Mouse (Mus musculus) common myeloid progenitor, adult 5-6 weeks (primary cell): Measurements from ENCODE around the gene Fam102a. TPM values are rescaled to one million over a fixed set of nuclear protein-coding genes. Genes with fewer than 3 reads are reported as not detected.

Experiments used
- ATAC-seq: replicated peaks from 2 replicates; pipeline ENCODE4 v1.8.0; 2016; ENCODE audit warnings: low read depth, mild to moderate bottlenecking, moderate TSS enrichment, inconsistent platforms; ENCODE audit not compliant: poor library complexity, severe bottlenecking
- total RNA-seq: library from RNA; stranded (forward); fragments of 200-1000, 187-1606 nt; gene quantifications from 2 replicates; pipeline ENCODE4 v1.2.3, GENCODE M21; 2017

Gene Fam102a
- total RNA-seq, 1 experiment from 2014 or later = 3.6 TPM

DNA sequence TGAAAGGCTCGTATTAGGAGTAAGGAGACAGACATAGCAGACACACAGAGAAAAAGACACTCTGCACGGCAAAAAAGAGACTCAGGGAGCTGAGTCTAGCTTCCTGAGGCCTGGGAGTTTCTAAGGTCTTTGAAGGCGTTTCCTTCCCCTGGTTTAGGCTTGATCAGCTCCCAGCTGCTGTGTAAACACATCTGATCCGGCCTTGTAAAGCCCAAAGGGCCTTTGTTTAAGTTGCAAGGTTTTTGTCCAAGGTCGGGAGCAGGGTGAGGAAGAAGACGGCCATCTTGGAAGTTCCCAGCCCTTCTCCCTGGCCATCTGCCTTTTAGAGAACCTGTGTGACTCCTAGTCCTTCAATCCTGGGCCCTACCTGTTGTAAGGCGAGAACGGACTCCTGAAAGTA is 25.2 kb upstream of the Fam102a start:
- ATAC-seq = no peak

DNA sequence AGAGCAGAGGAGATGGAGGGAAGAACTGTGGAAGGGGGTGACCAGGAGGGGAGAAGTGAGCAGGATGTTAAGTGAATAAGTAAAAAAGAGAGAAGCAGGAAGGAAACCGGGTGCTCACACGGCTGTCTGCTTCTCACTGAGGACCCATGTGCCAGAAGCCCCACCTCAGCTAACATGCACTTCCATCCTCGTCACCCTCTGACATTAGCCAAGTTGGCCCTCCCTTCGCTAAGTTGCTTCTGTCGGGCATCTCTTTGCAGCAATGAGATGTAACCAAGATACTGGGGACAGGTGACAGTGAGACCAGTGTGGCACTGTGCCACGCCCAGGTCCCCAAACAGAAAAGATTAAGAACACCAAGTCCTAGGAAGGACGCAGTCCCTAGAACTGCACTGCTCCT is 22.5 kb upstream of the Fam102a start:
- ATAC-seq = no peak

DNA sequence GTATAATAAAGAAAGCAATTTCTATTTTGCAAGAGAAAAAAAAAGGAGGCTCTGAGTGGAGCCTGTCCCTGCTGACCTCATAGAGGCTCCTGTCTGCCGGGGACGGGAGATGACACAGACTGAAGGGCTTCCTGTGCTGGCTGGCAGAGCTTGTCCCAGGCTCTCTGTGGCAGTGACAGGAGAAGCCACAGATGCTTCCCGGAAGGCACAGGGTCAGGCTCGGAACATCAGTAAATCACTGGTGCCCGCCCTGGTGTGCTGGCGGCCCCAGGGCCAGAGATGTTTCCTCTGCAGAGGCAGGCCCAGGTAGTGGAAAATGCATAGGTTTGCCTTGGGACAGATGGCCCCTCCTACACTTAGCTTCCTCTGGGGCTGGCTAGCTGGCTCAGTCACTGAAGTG is 20.8 kb upstream of the Fam102a start:
- ATAC-seq = peak; percentile 88

DNA sequence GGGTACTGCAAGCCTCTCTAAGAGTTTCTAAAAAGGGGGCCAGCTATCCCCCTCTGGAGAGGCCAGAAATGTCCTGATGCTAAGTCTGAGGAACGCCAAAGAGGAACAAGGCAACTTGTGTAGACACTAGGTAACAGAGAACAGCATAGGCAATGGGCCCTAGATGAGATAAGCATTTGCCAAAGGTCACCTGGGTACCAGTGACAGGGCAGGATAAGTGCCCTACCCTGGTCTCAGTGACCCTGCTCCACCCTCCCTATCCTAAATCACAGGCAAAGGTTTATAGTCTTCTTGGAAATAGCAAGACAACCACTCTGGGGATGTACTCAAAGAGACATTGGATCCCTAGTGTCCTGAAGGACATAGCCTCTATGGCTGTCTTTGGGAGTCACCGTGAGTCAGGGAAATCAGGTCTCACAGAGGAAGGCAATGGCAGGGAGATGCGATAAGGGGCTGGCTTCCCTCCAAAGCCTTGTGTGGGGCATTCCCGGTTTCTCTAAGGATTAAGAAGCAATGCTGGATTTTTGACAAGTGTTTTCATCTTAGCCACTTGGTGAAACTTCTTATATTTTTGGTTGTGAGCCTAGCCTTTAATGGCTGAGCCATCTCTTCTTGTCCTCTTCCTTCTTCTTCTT is 17.8 kb upstream of the Fam102a start:
- ATAC-seq = no peak

DNA sequence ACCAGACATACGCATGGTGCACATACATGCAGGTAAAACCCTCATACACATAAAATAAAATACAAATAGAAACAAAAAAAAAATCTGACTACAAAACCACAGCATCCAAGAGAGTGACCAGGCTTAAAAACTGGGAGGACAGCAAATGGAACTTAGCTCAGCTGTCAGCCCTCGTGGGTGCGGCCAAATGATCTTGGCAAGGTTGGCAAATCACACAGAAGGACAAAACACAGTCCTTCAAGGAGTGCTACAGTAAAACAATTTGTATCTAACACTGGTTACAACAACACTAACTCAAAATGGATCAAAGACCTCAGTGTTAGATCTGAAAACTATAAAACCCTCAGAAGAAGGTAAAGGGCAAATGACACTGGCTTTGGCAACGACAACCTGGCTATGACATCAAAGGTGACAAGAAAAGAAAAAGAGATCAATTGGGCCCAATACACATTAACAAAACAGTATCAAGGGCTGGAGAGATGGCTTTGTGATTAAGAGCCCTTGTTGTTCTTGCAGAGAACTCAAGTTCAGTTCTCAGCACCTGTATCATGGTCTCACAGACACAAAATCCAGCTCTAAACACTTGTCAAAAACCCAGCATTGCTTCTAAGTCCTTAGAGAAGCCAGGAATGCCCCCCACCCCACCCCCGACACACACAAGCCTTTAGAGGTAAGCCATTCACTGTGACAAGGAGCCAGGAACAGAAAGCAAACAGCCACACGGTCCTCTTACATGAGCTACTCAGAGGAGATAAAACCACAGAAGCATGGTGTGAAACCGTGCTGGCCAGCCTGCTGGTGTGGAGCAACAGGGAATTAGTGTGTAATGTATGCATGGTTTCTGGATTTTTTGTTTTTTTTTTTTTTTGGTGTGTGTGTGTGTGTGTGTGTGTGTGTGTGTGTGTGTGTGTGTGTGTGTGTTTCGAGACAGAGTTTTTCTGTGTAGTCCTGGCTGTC is 14.8 kb upstream of the Fam102a start:
- no peak for ATAC-seq

DNA sequence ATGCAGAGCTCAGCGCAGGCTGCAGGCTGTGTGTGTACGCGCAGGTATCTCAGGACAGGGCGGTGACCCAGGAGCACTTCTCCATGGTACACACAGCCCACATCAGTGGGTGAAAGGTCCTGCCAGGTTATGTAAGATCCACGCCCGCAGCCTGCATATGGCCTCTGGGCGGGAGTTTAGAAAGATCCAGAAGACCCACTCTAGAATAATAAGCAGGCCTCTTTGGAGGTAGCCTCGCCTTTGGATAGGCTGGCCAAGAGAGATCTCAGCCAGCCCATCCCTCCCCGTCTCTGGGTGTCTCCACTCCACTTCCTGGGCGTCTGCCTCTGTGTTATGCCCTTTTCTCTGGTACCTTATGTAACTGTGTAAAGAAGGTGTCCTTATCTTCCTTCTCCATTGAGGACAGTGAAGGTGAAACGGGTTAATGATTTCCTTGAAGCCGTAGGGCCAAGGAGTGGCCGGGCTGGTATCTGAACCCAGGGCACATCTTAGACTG is 10.5 kb upstream of the Fam102a start:
- no peak for ATAC-seq

DNA sequence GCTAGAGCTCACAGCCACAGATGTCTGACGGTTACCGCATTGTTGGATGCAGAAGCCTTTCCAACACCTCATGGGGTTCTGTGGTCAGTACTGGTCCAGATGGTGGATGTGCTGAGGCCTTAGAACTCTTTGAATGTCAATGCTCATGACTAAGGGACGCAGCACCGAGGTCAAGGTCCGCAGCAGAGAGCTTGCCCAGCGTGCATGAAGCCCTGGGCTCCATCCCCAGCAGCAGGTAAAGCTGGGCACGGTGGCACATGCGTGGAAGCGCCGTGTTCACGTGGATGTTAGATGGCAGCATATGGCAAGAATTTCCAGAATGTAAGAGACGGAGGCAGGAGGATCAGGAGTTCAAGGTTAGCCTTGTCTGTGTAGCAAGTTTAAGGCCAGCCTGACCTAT is 9.3 kb upstream of the Fam102a start:
- ATAC-seq = no peak

DNA sequence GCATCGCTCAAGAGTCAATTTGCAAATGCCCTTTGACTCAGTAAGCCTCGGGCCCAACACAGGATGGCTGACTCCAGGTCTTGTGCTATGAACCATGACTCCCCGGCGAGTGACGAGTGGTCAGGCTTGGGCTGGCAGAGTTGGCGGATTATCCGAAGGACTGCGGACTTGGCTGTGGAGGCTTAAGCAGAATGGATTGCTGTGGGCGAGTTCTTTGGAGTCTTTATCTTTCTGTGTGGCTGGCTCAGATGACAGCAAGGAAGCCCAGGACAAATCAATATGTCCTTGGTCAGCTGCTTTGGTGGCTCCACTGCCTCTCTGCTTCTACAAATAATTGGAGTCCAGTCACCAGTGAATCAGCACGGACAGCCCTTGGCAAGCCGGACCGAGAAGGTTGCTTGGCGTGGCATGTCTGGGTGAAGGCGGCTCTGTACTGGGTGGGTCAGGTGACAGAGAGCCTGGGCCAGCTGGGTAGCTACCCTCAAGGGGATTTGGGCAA is 7.6 kb upstream of the Fam102a start:
- ATAC-seq = no peak

DNA sequence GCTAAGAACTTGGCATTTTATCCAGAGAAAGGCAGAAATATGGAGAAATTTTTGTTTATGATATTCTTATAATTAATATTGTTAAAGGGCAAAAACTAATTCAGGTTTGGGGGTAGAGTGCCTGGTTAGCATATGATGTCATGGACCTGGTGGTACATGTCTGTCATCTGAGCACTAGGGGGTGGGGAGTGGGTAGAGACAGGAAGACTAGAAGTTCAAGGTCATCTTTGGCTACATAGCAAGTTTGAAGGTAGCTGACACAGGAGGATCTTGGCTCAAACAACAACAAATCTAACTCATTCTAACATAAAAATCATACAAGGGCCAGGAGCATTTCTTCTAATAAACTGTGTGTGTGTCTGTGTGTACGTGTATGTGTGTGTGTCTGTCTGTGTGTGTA is 6.8 kb upstream of the Fam102a start:
- ATAC-seq = no peak

DNA sequence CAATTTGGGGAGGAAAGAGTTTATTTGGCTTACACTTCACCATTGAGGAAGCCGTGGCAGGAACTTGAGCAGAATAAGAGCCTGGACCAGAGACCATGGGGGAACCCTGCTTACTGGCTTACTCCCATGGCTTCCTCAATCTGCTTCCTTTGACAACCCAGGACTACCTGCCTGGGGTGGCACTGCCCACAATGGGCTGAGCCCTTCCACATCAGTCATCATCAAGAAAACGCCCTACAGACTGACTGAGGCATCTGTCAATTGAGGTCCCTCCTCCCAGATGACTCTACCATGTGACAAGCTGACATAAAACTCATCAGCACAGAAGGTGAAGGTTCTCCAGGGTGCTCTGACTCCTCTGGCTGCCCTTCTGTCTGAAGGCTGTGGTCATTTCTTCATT is 4.7 kb upstream of the Fam102a start:
- peak; percentile 28; the same call in 1 of the 2 replicates for ATAC-seq

DNA sequence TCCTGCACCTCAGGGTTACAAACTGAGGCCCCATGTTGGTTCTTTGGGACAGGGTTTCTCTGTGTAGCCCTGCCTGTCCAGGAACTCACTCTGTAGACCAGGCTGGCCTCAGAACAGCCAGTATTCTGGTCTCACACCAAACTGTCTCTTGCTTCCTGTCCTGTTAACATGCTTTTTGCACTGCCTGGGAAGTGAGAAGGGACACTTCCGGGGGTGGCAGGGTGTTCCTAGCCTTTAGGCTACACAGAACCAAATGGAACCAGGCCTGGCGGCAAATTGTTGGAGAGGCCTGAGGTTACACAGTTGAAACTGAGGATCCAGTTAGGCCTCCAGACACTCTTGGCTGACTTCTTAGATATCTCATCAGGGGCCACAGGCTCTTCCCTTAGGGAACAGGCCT is 2.0 kb upstream of the Fam102a start:
- ATAC-seq = no peak

DNA sequence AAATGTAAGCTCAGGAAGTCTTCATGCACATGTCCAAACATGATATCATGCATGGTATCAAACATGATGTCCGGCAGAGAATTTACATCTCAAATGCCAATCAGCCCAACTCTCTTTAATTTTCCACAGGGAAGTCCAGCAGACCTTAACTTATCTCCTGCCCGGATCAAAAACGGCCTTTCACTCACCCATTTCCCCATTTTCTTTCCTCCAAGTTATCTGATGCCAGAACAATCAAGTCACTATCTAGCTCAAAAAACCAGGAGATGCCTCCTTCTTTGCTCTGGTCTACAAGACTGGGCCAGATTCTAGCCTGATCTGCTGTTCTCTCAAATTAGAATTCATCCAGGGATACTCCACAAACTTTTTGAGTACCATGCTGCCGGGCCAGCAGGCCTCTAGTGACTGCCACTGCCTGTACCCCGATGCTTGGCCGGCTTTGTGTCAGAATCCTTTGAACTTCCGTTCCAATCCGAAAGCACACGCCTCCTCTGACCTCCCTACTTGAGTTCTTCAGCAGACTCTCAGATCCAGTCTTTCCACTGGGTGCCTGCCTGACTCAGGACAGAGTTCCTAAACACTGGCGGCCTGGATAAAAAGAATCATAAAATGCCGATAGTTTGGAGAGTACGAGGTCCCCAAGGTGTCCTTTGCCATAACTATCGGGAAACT is 935 bp upstream of the Fam102a start:
- ATAC-seq = peak; percentile 24

DNA sequence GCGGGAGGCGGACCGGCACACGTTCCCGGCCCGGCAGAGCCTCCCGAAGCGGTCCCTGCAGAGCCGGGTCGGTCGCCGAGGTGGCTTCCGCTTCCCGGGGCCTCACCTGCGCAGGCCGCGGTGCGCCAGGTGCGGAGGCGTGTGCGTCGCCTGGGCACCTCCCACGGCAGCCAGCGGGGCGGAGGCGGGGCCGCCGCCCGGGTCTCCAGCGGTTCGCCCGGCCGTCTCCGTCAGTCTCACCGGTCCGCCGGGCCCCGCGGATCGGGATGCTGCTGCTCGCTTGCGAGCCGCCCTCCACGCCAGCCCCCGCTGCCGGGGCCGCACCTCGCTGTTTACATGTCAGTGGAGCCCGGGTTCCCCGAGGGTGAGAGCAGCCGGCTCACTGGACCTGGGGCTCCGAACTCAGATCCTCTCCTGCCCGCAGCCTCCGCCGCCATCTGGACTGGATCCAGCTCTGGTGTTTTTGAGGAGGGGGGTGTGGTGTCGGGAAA is 414 bp downstream of the Fam102a start:
- ATAC-seq = no peak

DNA sequence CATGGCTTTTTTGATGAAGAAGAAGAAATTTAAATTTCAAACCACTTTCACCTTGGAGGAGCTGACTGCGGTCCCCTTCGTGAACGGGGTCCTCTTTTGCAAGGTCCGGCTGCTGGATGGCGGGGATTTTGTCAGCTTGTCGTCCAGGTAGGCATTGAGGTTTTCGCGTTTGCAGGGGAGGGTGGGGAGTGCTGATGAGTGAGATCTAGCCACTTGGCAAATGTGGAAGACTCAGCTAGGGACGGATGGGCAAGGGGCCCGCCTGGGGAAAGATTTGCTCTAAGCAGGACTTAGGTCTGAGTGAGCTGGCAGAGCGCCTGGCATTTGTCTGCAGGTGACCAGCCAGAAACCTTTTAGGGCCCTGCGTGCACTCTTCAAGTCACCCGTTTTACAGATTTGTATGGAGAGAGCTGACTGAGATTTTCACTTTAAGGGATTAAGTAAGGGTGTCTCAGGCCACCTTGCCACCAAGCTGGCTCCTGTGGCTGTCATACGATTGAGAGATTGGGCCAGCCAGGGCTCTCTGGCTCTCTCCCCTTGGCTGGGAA is 1.0 kb downstream of the Fam102a start:
- no peak for ATAC-seq

DNA sequence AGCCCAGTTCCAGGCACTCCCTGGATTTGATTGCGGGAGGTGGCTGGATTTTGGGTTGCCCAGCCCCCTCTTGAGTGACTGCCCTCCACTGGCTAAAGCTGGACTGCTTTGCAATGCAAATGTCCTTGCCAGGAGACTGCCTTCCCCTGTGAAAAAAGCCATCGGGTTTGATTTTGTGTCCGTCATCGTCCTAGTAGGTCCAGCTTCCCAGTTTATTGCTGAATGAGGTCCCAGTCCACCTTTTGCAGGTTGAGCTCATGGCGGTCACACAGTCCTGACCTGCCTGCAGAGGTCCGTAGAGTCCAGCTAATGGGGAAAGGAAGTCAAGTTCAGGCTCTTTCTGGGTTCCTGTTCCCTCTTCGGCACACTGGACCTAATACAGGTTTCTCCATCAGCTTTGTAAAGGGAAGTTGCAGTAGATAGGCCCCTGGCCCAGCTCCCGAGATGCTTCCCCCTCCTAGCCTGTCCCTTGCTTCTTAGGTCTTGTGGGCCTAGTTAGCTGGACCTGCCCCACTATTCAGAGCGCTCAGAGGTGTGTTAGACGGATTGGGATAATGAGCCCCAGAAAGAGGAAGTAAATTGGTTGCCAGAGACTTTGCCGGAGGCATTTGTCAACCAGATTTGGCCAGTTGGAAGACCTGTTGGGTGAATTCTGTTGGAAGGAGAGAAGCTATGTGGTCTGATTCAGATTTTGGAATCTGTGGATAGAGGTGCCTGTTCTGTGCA is 1.7 kb downstream of the Fam102a start:
- peak; percentile 12; the same call in 1 of the 2 replicates for ATAC-seq

DNA sequence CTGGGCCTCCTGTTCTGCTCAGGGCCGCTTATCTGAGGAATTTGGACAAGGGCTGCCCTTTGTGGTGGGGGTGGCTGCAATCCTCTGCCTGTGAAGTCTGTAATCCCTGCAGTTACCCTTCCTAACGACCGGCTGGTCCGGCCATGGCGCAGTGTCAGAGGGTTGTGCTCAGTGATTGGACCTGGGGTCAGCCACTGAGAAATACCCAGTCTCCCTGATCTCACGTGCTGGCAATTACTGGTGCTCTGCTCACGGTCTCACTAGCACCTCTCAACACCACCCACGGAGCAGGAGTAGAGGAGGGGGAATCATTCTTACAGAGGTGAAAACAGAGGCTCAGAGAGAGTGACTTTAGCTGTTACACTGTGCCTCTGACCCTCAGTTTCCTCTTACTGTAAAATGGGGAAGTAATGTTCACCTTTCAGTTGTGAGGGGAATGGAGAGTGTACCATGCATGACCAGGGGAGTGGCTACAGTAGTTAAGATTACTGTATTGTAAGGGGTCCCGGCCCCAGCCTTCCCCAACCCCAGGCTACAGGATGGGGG is 2.3 kb downstream of the Fam102a start:
- ATAC-seq = no peak

DNA sequence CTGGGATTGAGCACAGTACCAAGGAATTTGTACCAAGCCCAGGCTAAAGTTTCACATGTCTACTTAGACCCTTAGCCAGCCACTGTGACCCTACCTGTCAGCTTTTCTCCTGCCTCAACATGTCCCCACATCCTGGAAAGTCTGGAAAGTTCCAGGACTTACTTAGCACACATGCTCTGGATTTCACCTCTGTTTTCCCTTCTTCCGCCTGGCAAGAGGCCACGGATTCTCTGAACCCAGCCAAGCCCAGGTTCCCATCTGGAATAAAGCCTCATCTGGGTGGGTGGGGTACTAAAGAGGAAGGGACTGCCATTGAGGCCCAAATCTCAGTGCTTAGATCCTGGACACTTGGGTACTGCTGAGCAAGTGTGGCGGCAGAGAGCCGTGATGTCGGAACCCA is 2.8 kb downstream of the Fam102a start:
- ATAC-seq = no peak

DNA sequence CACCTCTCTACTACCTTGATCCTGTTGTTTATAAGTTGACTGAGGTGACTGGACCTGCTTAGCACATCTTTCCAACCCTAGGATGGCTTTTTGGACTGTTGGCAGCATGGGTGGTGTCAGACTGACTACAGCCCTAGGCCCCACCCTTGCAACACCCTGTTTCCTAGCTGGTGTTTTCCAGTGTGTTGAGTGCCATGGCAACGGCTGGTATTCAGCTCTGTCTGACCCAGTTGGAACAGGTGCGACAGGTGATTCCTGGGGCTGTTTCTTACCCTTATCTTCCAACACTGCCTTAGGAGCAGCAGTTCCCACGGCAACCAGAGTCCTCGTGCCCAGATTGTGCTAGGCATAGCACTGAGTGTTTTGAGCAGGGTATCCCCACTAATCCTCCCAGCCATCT is 3.3 kb downstream of the Fam102a start:
- no peak for ATAC-seq

DNA sequence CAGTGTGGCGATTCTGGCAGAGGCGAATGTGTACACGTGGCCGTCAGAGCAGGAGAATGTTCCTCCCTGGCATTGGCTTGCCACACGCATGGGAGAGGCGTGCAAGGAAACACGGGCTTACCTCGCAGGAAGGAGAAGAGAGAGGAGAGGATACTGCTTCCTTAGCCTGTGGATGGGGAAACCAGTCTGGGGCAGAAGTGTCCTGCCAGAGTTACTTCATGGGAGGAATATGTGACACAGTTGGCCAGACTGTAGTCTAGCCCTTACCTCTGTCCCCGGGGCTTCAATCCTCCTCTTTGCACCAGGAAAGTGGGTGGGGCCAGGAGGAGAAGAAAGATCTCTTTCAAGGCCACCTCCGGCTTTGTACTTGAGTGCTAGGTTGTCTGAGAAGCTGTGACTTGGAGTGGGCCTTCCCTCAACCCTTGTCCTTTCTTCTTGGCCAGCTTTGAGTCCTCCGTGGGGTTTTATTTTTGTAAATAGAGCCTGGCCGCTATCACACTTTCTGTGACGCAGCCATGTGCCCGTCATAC is 4.4 kb downstream of the Fam102a start:
- ATAC-seq = no peak
